Mouse (Mus musculus) G1E (cell line): Measurements from ENCODE around the gene Grik3.

Experiments used
- CTCF ChIP-seq: IDR thresholded peaks from 2 replicates; pipeline ENCODE4 v1.5.1; 2012; ENCODE audit warnings: low read depth, low read length, inconsistent platforms, mixed read lengths
- GATA1 ChIP-seq: IDR thresholded peaks from 2 replicates; pipeline ENCODE4 v1.6.1; 2012; ENCODE audit warnings: borderline replicate concordance, low read length, inconsistent platforms, mixed read lengths
- POLR2AphosphoS5 ChIP-seq: IDR thresholded peaks from 2 replicates; pipeline ENCODE4 v1.6.1; 2012; ENCODE audit warnings: low read depth, low read length, inconsistent platforms; ENCODE audit not compliant: insufficient replicate concordance
- TAL1 ChIP-seq: conservative IDR thresholded peaks from 2 replicates; pipeline ENCODE4 v1.6.1; 2012; ENCODE audit warnings: low read depth, low read length, inconsistent platforms, mixed read lengths

DNA sequence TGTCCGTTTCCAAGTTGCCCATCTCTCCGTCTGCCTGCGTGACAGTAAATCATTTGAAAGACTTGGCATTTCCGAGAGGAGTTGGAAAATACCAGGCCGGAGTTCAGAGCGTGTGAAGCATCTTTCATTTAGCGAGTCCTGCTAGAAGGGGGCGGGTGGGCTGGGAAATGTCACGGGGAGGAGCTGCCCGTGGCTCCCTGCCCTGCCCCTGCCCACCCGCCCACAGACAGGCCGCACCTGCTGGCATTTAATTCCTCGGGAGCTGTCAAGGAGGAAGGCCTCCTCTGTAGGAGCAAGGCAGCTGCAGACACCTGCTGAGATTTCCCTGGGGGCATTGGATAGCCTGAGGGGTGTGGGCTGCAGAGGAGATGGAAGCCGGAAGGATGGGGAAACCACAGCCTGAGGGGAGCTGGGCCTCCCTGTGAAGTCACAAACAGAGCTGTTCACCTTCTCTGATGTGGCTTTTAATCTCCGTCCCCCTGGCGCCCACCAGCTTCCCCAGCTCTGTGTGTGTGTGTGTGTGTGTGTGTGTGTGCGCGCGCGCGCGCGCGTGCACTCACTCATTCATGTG is 161.3 kb downstream of the Grik3 start:
- no peak for TF ChIP-seq POLR2AphosphoS5
- no peak for TF ChIP-seq CTCF
- no peak for TF ChIP-seq GATA1
- TF ChIP-seq TAL1: no peak
